Mouse (Mus musculus): ENCODE results near the gene Defb15.
"Not testable (repeated sequence)": the region's sequence is repeated elsewhere in the genome, so short reads cannot be mapped to it uniquely, and the experiment has no call there.

The Defb15 gene

GRCm38 (mm10) chr8:21932610-21933009 is at the start of gene Defb15:
Gene Defb15, minus strand, starts transcription at chr8:21932710.
- no peak for DNase-seq (ENCODE audit: low spot score)

GRCm38 (mm10) chr8:21981664-21982337 is 49.3 kb upstream of the Defb15 start:
- peak; percentile 17 for DNase-seq (ENCODE audit: low spot score)

- no peak for DNase-seq (ENCODE audit: low spot score)
Measured at GRCm38 (mm10) chr8:21978193-21978592, 45.7 kb upstream of the Defb15 start.

- no peak for DNase-seq (ENCODE audit: low spot score)
Measured at GRCm38 (mm10) chr8:21969475-21969874, 37.0 kb upstream of the Defb15 start, which contains the start of gene Ccdc70. Gene Ccdc70, plus strand, starts transcription at chr8:21969775.

DNA sequence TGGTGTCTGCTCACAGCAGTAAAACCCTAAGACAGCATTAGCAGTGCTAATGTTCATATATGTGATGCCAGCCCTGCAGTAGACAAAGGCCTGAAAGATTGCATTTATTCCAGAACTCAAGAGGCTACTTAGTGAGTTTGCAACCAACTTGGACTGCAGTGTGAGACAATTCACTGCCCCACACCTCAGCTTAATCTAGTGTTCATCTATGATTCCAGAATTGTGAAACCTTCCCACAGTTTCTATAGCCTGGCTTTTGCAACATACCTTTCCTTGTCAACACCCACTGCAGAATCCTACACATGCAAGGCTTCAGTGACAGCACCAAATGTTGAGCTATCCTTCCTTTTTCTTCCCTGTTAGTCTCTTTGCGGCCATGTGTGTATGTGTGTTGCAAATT is 34.1 kb upstream of the Defb15 start:
- no peak for DNase-seq (ENCODE audit: low spot score)

GRCm38 (mm10) chr8:21958414-21958813 is 25.9 kb upstream of the Defb15 start, which contains the start of gene Fam90a1a:
Gene Fam90a1a, plus strand, starts transcription at chr8:21958714.
- DNase-seq (ENCODE audit: low spot score), result no peak

DNA sequence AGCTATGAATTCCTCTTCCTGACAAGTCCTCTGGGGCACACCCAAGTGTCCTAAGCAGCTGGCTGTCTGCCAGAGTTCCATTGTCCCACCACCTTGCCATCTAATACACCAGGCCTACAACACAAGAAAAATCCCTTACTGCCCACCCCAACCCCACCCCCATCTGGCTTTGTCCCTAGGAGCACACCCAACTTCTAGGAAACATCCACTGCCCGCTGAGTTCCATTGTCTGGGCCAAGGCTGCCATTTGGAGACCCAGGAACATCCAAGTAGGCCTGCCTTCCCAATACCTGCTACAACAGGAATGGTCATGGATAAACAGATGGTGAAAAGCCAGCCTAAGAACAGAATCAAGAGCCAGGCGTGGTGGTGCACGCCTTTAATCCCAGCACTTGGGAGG is 23.8 kb upstream of the Defb15 start:
- no peak for DNase-seq (ENCODE audit: low spot score)

DNA sequence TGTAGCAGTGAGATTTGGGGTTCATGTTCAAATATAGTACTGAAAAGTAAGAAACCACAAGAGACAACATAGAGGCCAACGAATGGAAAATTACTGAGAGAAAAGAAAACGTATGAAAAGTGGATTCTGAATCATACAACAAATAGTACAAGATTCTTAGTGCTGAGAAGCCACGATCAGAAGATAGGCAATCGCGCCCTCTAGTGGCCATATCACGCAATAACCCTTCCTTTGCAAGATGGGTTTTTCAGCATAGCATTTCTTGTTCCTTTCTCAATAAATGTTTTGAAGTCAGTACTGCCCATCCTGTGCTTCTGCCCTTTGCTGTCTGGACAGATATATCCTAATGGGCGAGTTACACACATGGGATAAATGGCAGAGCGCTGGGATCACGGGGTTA is 22.8 kb upstream of the Defb15 start:
- DNase-seq (ENCODE audit: low spot score), result peak; percentile 76

- DNase-seq (ENCODE audit: low spot score), result no peak
Measured at GRCm38 (mm10) chr8:21947311-21948017, 15.0 kb upstream of the Defb15 start.

DNA sequence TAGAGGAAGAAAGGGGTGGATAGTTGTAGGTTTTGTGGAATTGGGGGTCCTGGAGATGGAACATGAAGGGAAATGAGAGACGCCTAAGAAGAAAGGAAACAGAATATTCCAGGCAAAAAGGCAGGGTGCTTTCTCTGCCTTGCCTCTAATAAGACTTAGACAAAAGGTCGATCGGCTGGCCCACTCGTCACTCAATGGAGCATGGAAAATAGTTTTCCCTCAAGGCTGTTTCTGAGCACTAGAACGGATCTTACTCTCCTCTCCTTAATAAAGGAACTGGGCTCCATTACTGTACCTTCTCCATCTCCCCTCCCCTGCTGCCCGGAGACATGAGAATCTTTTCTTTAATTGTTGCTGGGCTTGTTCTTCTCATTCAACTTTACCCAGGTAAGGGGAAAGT is 14.0 kb upstream of the Defb15 start, which contains the start of gene Defb13:
Gene Defb13 (plus strand): TSS at position 301 of the 400 bp plus-strand sequence.
- no peak for DNase-seq (ENCODE audit: low spot score)

- not testable (repeated sequence) for DNase-seq (ENCODE audit: low spot score)
Measured at GRCm38 (mm10) chr8:21938052-21938451, 5.5 kb upstream of the Defb15 start, which contains the start of gene Defb35. Gene Defb35, plus strand, starts transcription at chr8:21938352.

DNA sequence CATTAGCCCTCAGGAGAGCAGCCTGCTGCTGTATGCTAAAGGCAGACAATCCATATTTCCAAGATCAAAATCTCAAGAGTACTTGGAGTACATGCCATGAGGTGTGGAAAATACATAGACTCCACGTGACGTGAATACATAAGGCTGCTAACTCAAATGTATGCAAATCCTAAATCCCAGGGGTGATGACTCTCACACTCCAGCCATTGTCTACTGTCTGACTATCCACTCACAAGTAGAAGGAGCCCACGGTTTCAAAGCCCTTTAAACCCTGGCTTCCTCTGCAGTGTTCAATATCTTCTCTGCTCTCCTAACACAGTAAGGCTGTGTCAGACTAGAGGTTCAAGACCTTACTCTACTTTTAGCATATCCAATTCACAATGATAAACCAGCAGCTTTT is 1.8 kb downstream of the Defb15 start:
- DNase-seq (ENCODE audit: low spot score), result not testable (repeated sequence)

DNA sequence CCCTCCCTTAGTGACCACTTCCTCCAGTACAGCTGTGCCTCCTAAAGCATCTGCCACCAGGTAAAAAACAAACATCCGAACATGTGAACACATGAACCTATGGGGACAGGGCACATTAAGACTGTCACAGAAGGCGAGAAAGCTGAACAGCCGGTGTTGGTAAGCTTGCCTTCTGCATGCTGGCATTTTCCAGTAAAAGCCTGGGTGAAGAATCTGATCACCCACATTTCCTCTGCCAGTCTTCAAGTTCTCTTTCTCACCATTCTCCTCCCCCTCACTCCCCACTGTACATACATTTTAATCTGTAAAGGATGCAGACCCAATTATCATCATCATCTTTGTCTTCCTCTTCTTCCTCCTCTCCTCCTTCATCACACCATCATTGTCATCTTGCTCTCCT is 16.9 kb downstream of the Defb15 start:
- no peak for DNase-seq (ENCODE audit: low spot score)

- no peak for DNase-seq (ENCODE audit: low spot score)
Measured at GRCm38 (mm10) chr8:21912554-21912953, 20.0 kb downstream of the Defb15 start.

GRCm38 (mm10) chr8:21911931-21912330 is 20.6 kb downstream of the Defb15 start:
- no peak for DNase-seq (ENCODE audit: low spot score)

DNA sequence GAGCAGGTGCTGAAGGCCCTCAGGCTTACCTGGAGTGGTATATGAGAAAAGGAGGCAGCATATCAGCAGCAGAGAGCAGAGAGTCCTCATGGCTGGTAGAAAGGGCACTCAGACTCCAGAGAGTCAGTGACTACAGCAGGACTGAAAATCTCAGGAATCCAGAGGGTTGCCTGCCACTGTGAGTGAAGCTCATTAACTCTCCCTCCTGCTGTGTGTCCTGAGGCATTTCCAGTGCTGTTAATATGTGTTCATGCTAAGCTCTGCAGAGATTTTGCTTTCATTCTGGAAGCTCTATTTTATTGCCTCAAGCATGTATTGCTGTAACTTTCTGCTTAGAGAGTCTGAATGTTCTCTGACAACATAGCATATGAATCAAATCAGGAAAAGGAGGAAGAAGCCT is 26.2 kb downstream of the Defb15 start, which contains the start of gene Defb11:
Gene Defb11 (minus strand): TSS at position 123 of the 400 bp plus-strand sequence.
- DNase-seq (ENCODE audit: low spot score), result peak; percentile 6

GRCm38 (mm10) chr8:21885321-21885720 is 47.2 kb downstream of the Defb15 start, which contains the start of gene Defb9:
Gene Defb9, minus strand, starts transcription at chr8:21885421.
- DNase-seq (ENCODE audit: low spot score), result not testable (repeated sequence)
